Mouse (Mus musculus): Measurements from ENCODE around the gene Gpr21.
"Not testable (repeated sequence)": the region's sequence is repeated elsewhere in the genome, so short reads cannot be mapped to it uniquely, and the experiment has no call there.

The Gpr21 gene

DNA sequence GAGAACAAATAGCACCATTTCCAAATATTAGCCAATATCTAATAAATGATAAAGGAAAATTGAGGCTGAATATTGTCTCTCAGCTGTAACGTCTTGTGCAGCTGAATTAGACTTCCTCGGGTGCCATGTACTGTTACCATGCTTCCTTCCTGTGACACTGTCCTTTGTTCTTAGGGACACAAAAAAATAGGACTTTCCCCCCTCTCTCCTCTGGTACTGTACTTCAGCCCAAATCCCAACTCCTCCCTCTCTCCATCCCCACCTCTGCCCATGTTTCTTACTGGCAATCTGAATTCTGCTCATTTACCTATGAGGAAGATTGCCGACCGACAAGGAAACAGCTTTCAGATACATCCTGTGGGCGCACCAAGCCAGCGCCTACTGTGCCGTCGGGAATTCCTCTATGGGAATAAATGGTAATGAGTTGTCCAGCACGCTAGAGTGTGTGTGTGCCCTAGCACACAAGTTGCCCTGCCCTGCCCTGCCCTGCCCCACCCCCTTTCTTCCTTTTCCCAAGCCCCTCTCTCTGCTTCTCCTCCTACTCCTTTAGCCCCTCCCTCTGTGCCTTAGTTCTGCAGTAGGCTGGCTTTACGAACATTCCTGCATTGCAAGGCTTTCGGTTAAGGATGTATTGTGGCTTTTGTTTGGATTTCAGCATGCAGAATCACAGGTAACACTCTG lies at the start of gene Gpr21:
Gene Gpr21, plus strand, starts transcription at position 303 of the 681 bp plus-strand sequence.
- no peak for DNase-seq (ENCODE audit: low spot score in 2 of 2)

GRCm38 (mm10) chr2:37479559-37479958 lies 36.6 kb upstream of the Gpr21 start:
- no peak for DNase-seq (ENCODE audit: low spot score in 2 of 2)

DNA sequence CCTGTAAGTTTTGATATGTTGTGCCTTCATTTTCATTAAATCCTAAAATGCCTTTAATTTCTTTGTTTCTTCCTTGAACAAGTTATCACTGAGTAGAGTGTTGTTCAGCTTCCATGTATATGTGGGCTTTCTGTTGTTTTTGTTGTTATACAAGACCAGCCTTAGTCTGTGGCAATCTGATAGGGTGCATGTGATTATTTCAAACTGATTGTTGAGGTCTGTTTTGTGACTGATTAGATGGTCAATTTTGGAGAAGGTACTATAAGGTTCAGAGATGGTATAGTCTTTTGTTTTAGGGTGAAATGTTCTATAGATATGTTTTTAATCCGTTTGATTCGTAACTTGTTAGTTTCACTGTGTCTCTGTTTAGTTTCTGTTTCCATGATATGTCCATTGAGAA lies 36.1 kb upstream of the Gpr21 start:
- no peak for DNase-seq (ENCODE audit: low spot score in 2 of 2)

DNA sequence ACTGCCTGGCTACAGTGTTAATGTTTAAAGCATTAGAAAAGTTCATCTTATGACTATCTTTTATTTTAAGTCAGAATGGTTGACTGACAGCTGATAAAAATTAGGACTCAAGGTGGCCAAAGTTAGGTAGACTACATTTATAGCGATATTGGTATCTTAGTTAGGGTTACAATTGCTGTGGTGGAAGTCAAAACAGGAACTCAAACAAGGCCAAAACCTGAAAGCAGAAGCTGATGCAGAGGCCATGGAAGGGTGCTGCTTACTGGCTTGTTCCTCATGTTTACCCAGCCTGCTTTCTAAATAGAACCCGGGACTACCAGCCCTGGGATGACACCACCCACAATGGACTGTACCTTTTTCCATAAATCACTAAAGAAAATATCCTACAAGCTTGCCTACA lies 32.0 kb upstream of the Gpr21 start:
- DNase-seq (ENCODE audit: low spot score in 2 of 2), result no peak

GRCm38 (mm10) chr2:37485370-37485769 lies 30.8 kb upstream of the Gpr21 start:
- peak in 1 of 2 experiments; percentile 59 for DNase-seq (ENCODE audit: low spot score in 2 of 2)

DNA sequence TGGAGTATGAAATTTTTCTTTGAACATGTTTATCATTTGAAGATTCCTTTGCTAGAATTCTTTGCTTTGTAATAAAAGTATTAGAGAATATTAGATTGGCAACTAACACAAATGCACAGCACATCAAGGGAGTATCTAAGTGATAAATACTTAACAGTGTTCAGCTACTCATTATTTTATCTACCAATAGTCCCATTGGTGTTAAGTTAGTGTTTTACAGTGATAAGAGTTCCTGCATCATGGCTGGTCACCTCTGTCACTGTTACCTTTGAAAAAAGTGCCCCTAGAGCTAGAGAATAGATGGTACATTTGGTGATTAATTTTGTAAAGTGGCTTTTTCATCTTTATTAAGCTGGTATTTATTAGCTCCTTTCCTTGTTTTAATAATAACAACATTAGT lies 29.7 kb upstream of the Gpr21 start:
- no peak for DNase-seq (ENCODE audit: low spot score in 2 of 2)

DNA sequence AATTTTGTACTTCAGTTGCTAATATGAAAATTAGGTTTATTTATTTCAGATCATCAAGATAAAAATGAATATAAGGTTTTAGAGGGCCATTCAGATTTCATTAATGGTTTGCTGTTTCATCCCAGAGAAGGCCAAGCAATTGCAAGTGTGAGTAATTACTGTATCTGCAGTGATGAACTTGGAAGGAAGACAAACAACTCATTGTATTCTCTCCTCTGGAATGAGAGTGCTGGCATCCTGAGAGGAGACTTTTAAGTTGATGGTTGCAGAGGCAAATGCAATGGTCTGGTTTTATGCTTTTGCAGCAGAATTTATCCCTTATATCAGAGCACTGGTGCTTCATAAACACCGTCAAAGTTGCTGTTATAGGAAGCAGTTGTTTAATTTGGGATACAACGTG lies 27.2 kb upstream of the Gpr21 start:
- DNase-seq (ENCODE audit: low spot score in 2 of 2), result no peak

GRCm38 (mm10) chr2:37497321-37497720 lies 18.8 kb upstream of the Gpr21 start:
- no peak for DNase-seq (ENCODE audit: low spot score in 2 of 2)

- not testable (repeated sequence) for DNase-seq (ENCODE audit: low spot score in 2 of 2)
Observed at GRCm38 (mm10) chr2:37505856-37506255, 10.3 kb upstream of the Gpr21 start.

DNA sequence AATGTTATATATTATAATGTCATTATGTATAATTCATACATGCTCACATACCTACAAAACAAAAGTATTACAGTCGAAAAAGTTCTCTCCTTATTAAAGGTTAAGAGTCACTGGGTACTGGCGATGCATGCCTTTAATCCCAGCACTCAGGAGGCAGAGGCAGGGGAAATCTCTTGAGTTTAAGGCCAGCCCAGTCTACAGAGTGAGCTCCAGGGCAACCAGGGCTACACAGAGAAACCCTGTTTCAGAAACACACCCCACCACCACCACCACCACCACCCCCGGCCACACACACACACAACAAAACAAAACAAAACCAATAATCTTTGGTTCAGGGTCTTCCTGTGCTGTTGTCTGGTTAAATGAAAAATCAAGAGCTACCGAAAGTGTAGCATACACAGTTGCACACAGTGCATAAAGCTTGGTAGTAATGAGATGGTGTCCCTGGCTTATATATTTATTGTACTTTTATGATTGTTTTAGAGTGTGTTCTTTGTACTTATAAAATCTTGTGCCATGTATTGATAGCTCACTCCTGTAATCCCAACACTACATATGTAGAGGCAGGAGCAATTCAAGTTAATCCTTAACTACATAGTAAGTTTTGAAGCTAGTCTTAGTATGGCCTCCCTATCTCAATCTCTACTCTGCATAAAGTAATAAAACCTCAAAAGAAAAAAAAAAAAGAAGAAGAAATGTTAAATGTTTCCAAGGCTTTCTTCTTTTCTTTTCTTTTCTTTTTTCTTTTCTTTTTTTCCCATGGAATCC lies 4.8 kb upstream of the Gpr21 start:
- no peak for DNase-seq (ENCODE audit: low spot score in 2 of 2)

DNA sequence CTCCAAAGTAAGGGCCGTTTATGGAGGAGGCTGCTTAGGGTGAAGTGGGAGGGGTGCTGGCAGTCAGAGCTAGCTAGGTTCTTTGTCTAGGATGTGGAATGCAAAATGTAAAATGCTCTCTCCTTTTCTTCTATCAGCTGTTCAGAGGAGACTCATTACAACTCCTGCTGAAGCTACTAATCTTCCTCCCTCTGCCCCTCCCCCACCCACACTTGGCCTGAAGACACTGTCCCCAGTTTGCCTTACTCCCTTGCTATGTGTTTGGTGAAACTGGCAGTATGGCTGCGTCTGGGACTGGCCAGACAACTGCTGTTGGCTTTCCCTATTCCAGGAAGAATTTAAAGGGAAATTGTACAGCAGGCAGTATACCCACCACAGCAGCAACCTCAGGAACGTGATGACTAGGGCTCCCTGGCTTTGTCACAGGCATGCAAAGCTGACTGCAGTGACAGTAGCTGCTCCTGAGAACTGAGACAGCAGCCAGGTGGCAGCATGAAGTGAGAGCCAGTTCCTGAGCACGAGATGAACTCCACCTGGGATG lies 860 bp downstream of the Gpr21 start:
- DNase-seq (ENCODE audit: low spot score in 2 of 2), result no peak

GRCm38 (mm10) chr2:37518561-37519285 lies 2.6 kb downstream of the Gpr21 start:
- no peak for DNase-seq (ENCODE audit: low spot score in 2 of 2)

GRCm38 (mm10) chr2:37519286-37519640 lies 3.1 kb downstream of the Gpr21 start:
- DNase-seq (ENCODE audit: low spot score in 2 of 2), result no peak

DNA sequence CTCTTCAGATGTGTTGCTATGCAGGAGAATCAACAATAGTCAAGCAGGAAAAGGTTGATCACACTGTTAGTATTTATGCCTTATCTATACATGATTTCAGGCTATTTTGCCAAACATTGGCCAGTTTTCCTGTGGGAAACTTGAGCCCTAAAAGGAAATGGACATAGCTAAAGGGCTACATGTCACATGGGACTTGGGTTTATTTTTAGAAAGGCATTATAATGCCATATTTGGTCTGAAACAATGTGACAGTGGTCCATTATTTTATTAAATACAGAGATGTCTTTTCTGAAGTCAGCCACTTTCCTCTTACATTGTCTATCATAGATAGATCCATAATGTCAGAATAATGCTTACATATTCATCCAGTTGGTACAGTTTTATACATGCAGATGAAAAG lies 11.5 kb downstream of the Gpr21 start:
- no peak for DNase-seq (ENCODE audit: low spot score in 2 of 2)

DNA sequence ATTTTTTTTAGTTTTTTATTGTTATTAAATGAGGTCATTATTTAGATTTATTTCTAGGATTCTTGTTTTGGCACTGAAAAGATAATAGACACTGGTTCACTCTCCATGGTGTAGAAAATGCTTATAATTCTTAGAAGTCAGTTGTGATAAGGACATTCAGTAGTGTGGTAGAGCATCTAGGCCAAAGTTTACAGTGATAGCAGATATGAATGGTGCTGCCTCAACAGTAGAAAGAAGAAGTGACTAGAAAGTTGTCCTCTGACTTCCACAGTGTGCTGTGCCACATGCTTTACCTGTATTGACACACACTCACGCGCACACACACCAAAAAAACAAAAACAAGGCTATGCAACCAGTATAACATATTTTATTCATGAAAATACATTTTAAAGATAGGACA lies 13.3 kb downstream of the Gpr21 start:
- DNase-seq (ENCODE audit: low spot score in 2 of 2), result no peak

- DNase-seq (ENCODE audit: low spot score in 2 of 2), result no peak
Observed at GRCm38 (mm10) chr2:37530766-37531165, 14.6 kb downstream of the Gpr21 start.

DNA sequence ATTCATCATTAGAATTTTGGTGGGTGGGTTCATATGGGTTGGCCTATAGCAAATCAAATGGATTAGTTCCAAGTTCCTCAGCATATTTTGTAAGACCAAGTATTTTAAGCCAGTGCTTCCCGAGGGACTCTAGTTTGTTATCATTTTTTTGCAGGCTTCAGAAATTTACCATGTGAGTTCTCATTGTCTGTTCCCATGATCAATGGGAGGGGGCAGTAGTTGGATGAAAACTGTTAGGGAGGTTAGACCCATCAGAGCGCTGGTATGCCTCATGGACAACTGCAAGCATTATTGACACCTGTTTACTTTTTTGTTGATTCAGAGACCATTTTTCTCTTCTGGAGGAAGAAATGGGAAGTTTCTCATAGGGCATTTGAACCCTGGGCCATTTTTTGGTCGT lies 15.5 kb downstream of the Gpr21 start:
- DNase-seq (ENCODE audit: low spot score in 2 of 2), result no peak

DNA sequence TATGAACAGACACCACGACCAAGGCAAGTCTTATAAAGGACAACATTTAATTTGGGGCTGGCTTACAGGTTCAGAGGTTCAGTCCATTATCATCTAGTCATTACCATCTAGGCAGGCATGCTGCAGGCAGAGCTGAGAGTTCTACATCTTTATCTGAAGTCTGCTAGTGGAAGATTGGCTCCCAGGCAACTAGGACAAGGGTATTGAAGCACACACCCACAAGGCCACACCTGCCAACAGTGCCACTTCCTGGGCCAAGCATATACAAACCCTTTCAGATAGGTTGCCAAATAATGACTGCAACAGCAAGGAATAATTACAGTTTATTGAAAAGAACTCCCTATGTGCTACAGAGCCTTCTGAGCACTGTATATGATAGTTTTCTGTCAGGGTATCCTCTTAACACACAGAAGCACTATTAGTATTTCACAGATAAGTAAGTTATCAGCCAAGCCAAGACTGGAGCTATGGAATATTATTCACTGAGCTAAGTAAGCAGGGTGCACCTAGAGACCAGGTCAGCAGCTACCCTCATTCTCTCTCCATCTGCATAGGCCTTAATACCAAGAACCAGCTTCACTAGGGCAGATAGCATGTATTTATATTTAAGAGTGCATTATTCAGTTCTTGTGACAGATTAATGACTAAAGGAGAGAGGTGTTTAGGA lies 33.3 kb downstream of the Gpr21 start:
- no peak for DNase-seq (ENCODE audit: low spot score in 2 of 2)

GRCm38 (mm10) chr2:37556366-37556765 lies 40.2 kb downstream of the Gpr21 start:
- no peak for DNase-seq (ENCODE audit: low spot score in 2 of 2)

- no peak for DNase-seq (ENCODE audit: low spot score in 2 of 2)
Observed at GRCm38 (mm10) chr2:37565579-37565978, 49.4 kb downstream of the Gpr21 start.

- no peak for DNase-seq (ENCODE audit: low spot score in 2 of 2)
Observed at GRCm38 (mm10) chr2:37566035-37566434, 49.9 kb downstream of the Gpr21 start.

DNA sequence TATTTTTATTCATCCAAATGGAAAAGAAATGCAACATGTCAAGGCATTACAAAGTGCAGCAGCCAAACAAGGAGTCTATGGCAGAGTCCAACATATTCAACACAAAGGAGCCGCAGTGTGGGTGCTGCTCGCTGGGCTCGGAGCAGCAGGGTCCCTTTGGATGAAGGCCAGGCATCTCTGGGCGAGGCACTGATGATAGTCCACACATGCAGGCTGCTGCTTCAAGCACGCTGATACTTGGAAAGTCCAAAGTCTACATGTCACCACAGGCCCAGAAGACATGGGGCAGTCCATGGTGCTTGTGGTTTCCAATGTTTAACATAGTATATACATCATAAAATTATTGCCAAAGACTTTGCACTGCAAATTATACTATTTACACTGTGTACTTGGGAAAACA lies 53.8 kb downstream of the Gpr21 start:
- DNase-seq (ENCODE audit: low spot score in 2 of 2), result no peak

Measured in thymus, postnatal 10 days (tissue).